Mouse (Mus musculus) bone marrow, adult 2 months (tissue): ENCODE measurements at regions not wholly inside any gene's neighbourhood (a gene's known extent, or its start where the extent isn't known, plus 50 kb on each side); places are given as distances from the start of the nearest gene placed in this dataset.

ENCODE experiments used
- H3K27ac ChIP-seq: fragments of 200-500 bp; 2 replicates; pipeline ENCODE4 v1.5.1; 2012; ENCODE audit warnings: low read depth, mild to moderate bottlenecking, control low read depth, inconsistent platforms, low read length; ENCODE audit not compliant: control insufficient read depth, poor library complexity, insufficient read depth
- H3K4me1 ChIP-seq: fragments of 200-500 bp; 2 replicates; pipeline ENCODE4 v1.6.1; 2011; ENCODE audit warnings: low read length; ENCODE audit not compliant: control insufficient read depth, insufficient read depth
- H3K4me3 ChIP-seq: fragments of 200-500 bp; replicated peaks from 2 replicates; pipeline ENCODE3; 2011; ENCODE audit warnings: mild to moderate bottlenecking, low read depth, low read length, control low read depth; ENCODE audit not compliant: control insufficient read depth
- CTCF ChIP-seq: fragments of 200-500 bp; IDR thresholded peaks from 2 replicates; pipeline ENCODE4 v1.5.1; 2011; ENCODE audit warnings: low read length, control low read depth; ENCODE audit not compliant: control insufficient read depth, insufficient read depth
- POLR2A ChIP-seq: fragments of 200-500 bp; IDR thresholded peaks from 2 replicates; pipeline ENCODE4 v1.6.1; 2011; ENCODE audit warnings: low read depth, mild to moderate bottlenecking, control low read depth, low read length, borderline replicate concordance; ENCODE audit not compliant: control insufficient read depth
- WGBS: fragments of 180-500 bp; shearing (Covaris S2); methylation state at CpG from one replicate; pipeline ENCODE4 v1.1.7; 2018; 5-methylcytosine and 5-hydroxymethylcytosine counted together

- WGBS = 73% methylated on average over 6 of the region's 6 CpGs
- Histone ChIP-seq H3K4me1 (no peaks in the 10 kb centered on the region), H3K27ac (no peak overlapping the region), H3K4me3 (no peak overlapping the region)
- TF ChIP-seq POLR2A = no peak
- TF ChIP-seq CTCF = no peak
These were observed 605.7 kb upstream of the Arpp21 start for GRCm38 (mm10) chr9:112841473-112841872.

DNA sequence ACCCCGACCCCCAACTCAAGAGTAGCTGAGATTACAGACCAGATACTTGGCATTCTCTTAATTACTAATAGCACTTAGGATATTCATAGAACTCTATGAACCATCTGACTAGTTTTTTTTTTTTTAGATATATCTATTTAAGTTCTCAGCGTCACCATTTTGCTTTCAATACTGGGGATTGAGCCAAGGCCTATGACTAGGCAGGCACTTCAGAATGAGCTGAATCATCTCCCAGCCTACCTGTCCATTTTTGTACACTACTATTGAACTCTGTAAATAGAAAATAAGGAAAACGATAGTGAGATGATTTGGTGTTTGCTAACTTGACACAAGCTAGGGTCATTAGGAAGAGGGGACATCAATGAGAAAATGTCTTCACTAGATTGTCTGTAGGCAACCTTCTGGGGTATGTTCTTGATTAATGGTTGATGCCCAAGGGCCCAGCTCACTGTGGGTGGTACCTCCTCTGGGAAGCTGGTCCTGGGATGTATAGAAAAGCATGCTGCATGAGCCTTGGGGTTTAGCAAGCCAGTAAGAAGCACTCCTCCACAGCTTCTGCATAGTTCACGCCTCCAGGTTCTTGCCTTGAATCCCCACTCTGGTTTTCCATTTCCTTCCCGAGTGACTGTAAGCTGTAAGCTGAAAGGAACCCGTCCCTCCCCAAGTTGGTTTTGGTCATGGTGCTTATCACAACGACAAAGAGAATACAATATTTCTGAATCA lies 603.5 kb upstream of the Arpp21 start:
- no peak overlapping the region for H3K27ac ChIP-seq
- no peaks in the 10 kb centered on the region for H3K4me1 ChIP-seq
- 61% methylated on average over 7 of the region's 7 CpGs for WGBS
- H3K4me3 ChIP-seq = no peak overlapping the region
- TF ChIP-seq CTCF (no peak), POLR2A (no peak)

- Histone ChIP-seq H3K4me1 (no peaks in the 10 kb centered on the region), H3K27ac (no peak overlapping the region), H3K4me3 (no peak overlapping the region)
- TF ChIP-seq CTCF = no peak
- no peak for TF ChIP-seq POLR2A
- 66% methylated on average over 2 of the region's 2 CpGs for WGBS
These were observed 601.8 kb upstream of the Arpp21 start for GRCm38 (mm10) chr9:112837563-112837962.

DNA sequence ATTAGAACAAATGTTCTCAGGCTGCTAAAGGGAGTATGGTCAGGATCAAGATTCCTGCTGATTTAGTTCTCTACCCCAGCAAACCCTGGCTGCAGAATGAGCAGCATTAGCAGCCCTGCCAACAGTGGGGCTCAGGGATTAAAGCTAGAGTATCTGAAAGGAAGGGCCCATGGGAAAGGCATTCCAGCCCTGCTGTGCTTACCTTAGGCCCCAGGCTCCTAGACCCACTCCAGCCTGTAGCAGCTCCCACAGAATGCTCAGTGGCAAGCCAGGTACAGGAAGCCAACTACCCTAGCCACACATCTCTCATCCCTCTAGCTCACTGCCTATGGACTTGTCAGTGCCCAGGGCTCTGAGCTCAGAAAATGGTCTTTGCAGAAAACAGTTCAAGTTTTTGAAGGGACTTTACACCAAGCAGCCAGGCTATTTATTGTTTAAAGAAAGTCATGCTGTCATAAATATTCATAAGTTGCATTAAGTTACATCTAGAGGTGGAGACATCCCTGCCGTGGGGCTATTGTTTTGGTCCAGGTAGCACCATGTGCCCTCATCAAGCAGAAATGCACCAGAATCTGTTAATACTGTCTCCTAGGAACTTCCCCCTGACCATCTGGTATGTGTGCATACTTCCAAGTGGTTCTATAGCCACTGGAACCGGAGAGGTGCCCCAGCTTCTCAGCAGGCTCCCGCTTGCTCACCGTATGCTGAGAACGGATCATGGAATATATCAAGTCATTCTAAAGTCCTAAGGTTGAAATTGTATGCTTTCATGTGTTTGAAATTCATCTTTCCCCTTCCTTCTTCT lies 598.9 kb upstream of the Arpp21 start:
- Histone ChIP-seq H3K4me3 (no peak overlapping the region), H3K4me1 (no peaks in the 10 kb centered on the region), H3K27ac (no peak overlapping the region)
- TF ChIP-seq POLR2A = no peak
- no peak for TF ChIP-seq CTCF
- 86% methylated on average over 5 of the region's 5 CpGs for WGBS

DNA sequence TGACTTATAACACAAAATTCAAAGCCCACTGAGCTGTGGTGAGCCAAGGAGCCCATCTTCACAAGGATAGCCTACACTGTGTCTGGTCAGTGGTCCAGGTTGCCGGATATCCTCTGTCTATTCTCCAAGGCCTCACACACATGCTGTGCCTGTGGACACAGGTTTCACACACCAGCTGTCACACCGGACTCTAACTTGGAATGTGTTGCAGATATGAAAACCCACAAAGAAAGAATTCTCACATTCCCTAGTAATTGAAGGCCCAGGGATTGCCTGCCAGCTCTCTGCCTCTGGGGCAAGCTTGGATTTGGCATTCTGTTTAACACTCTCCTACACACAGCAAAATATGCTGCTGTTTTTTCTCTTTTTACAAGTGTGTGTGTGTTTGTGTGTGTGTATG lies 595.4 kb upstream of the Arpp21 start:
- H3K27ac ChIP-seq = no peak overlapping the region
- no peaks in the 10 kb centered on the region for H3K4me1 ChIP-seq
- no peak for TF ChIP-seq POLR2A
- TF ChIP-seq CTCF = no peak
- WGBS = 82% methylated on average over 2 of the region's 2 CpGs
- H3K4me3 ChIP-seq = no peak overlapping the region

DNA sequence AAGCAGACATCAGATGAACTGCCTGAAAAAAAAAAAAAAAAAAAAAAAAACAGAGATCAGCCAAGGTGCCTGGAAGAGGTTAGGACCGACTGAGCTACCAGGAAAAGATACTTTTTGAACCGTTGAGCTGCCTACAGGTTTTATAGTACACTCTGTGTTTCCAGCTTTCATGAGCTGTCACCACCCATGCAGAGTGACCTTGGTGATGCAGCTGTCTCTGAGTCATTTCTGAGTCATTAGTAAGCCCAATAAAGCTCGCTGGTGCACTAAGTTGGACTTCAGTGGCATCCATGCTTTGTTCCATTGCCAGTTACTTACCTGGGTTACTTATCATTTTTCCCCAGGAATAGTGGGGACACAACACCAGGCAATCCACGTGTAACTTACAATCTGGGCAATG lies 592.9 kb upstream of the Arpp21 start:
- Histone ChIP-seq H3K27ac (no peak overlapping the region), H3K4me3 (no peak overlapping the region), H3K4me1 (no peaks in the 10 kb centered on the region)
- WGBS = 65% methylated on average over 4 of the region's 4 CpGs
- TF ChIP-seq CTCF (no peak), POLR2A (no peak)

DNA sequence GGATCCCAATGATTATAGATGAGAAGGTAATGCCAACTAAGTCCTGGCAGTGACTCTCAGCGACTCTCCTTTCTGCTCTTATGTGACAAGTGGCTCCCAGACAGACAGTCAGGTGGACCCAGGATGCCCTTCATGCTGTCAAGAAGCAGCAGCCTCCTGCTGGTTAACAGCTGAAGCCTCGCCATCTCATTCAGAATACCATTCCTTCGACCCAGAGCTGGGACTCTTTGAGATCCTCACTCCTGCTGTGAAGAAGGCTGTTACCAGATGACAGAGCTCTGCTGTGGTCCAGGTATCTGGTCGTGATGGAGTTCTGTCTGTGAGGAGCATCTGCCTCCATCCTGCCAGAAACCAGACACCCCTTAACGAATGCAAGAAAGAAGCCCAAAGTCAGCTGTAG lies 590.9 kb upstream of the Arpp21 start:
- Histone ChIP-seq H3K4me3 (no peak overlapping the region), H3K27ac (no peak overlapping the region), H3K4me1 (no peaks in the 10 kb centered on the region)
- TF ChIP-seq CTCF (no peak), POLR2A (no peak)
- WGBS = 30% methylated on average over 5 of the region's 5 CpGs

DNA sequence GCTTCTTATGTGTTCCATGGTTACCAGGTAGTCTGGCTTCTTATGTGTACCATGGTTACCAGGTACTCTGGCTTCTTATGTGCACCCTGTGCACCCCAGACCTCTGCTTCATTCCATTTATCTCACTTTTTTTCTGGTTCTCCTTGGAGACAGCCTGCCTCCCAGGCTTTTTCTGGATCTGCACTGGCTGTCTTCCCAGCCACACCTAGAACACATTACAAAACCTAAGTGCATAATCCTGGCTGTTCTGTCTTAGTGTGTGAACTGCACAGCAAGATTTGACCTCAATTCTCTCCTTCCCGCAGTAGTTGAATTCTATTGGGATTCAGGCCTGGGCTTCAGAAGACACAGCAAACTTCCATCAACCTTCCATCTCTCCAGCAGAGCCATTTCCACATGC lies 586.2 kb upstream of the Arpp21 start:
- TF ChIP-seq CTCF (no peak), POLR2A (no peak)
- Histone ChIP-seq H3K4me3 (no peak overlapping the region), H3K4me1 (no peaks in the 10 kb centered on the region), H3K27ac (no peak overlapping the region)
- 71% methylated on average over 1 of the region's 1 CpGs for WGBS

DNA sequence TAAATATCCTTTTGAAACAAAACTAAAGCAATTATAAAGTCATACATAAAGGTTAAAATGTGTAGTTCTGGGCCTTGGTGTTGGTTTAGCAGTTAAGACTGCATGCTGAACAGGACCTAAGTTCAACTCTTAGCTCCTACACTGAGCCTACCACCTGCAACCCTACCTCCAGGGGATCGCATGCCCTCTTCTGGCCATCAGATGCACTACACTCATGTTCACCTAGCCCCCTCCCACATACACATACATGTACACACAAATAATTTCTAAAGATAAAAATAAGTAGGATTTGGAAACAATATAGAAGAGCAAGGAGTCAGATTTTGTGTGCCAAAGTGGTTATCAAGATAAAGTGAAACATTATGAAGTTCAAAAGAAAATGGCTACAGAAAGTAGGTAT lies 576.2 kb upstream of the Arpp21 start:
- TF ChIP-seq POLR2A = no peak
- peak; percentile 28; the same call in 1 of the 2 replicates for TF ChIP-seq CTCF
- WGBS = 42% methylated on average over 1 of the region's 1 CpGs
- H3K4me3 ChIP-seq = no peak overlapping the region
- H3K27ac ChIP-seq = no peak overlapping the region
- no peaks in the 10 kb centered on the region for H3K4me1 ChIP-seq
